Mouse (Mus musculus) CD8-positive naive resting alpha-beta T cell, adult 57 days (primary cell): ENCODE measurements around the gene Lipf. TPM values are rescaled to one million over a fixed set of nuclear protein-coding genes. Genes with fewer than 3 reads are reported as not detected.

Source experiments
- total RNA-seq: library from RNA; stranded (reverse); gene quantifications from one replicate; pipeline ENCODE4 v1.2.4, GENCODE M21; 2023

Gene Lipf
- not detected for total RNA-seq

GRCm38 (mm10) chr19:33960887-33961286 lies at the start of gene Lipf:
TSS of gene Lipf (plus strand) at chr19:33961187.

GRCm38 (mm10) chr19:34008002-34008401 lies 47.0 kb downstream of the Lipf start, which contains the start of gene Lipk:
TSS of gene Lipk (plus strand) at chr19:34008290.

Other genes starting within 250 kb of the Lipf start
- gene Lipo2, start 209.8 kb upstream of the Lipf start, total RNA-seq, result not detected
- gene Lipo3, start 199.2 kb upstream of the Lipf start, total RNA-seq, result 2.7 TPM
- gene Lipo1, start 173.7 kb upstream of the Lipf start, total RNA-seq, result not detected
- not detected for gene Lipk, start 47.1 kb downstream of the Lipf start, total RNA-seq
- not detected for gene Lipn, start 106.2 kb downstream of the Lipf start, total RNA-seq
- gene Lipm, start 139.7 kb downstream of the Lipf start, total RNA-seq, result not detected
- gene Ankrd22, start 204.9 kb downstream of the Lipf start, total RNA-seq, result not detected
- gene Stambpl1, start 231.0 kb downstream of the Lipf start, total RNA-seq, result 52.3 TPM